Mouse (Mus musculus) liver, adult 2 months (tissue): ENCODE measurements around the gene Mylk2. TPM values are rescaled to one million over a fixed set of nuclear protein-coding genes. Genes with fewer than 3 reads are reported as not detected.
A peak's percentile ranks its signal among the peaks of the same experiment; 100 is the strongest.

Experiments used
- DNase-seq: peaks from one replicate; pipeline ENCODE4 v3.0.0-alpha.2; 2011; ENCODE audit warnings: low read depth, low spot score; ENCODE audit errors: extremely low read depth
- H3K27ac ChIP-seq: fragments of 200-500 bp; replicated peaks from 2 replicates; pipeline ENCODE4 v1.5.1; 2012; ENCODE audit warnings: low read depth, mild to moderate bottlenecking, control low read depth, inconsistent platforms, low read length; ENCODE audit not compliant: insufficient read depth
- H3K27me3 ChIP-seq: fragments of 200-500 bp; 2 replicates; pipeline ENCODE4 v1.6.1; 2012; ENCODE audit warnings: mild to moderate bottlenecking, moderate library complexity, low read length, inconsistent platforms; ENCODE audit not compliant: control insufficient read depth, insufficient read depth
- H3K36me3 ChIP-seq: fragments of 200-500 bp; 2 replicates; pipeline ENCODE4 v1.6.1; 2012; ENCODE audit warnings: low read length, inconsistent platforms; ENCODE audit not compliant: control insufficient read depth, insufficient read depth
- H3K4me1 ChIP-seq: fragments of 200-500 bp; 2 replicates; pipeline ENCODE4 v1.6.1; 2011; ENCODE audit warnings: low read length; ENCODE audit not compliant: control insufficient read depth, insufficient read depth
- H3K4me3 ChIP-seq: fragments of 200-500 bp; 2 replicates; pipeline ENCODE4 v1.5.1; 2011; ENCODE audit warnings: low read depth, mild to moderate bottlenecking, control low read depth, low read length, moderate library complexity; ENCODE audit not compliant: insufficient read depth
- H3K79me2 ChIP-seq: fragments of 200-500 bp; 2 replicates; pipeline ENCODE4 v1.6.1; 2012; ENCODE audit warnings: inconsistent platforms, mild to moderate bottlenecking, low read length, moderate library complexity; ENCODE audit not compliant: control insufficient read depth, insufficient read depth
- H3K9ac ChIP-seq: fragments of 200-500 bp; 2 replicates; pipeline ENCODE4 v1.6.1; 2012; ENCODE audit warnings: low read depth, mild to moderate bottlenecking, control low read depth, inconsistent platforms, low read length
- CTCF ChIP-seq: fragments of 200-500 bp; IDR thresholded peaks from 2 replicates; pipeline ENCODE4 v1.5.1; 2011; ENCODE audit warnings: low read depth, low read length, control low read depth
- POLR2A ChIP-seq: fragments of 200-500 bp; IDR thresholded peaks from 2 replicates; pipeline ENCODE4 v1.6.1; 2011; ENCODE audit warnings: low read length, control low read depth; ENCODE audit not compliant: insufficient read depth; ENCODE audit errors: extremely low read depth
- WGBS: fragments of 180-500 bp; shearing (Covaris S2); methylation state at CpG from one replicate; pipeline ENCODE4 v1.1.7; 2018; 5-methylcytosine and 5-hydroxymethylcytosine counted together
- polyA plus RNA-seq: library from polyadenylated mRNA; depleted of rRNA; stranded (reverse); fragments of >200 nt; gene quantifications from 2 replicates; pipeline ENCODE4 v1.2.3, GENCODE M21; 2012
- total RNA-seq: library from RNA; depleted of rRNA; stranded (reverse); fragments of >200 nt; gene quantifications from 2 replicates; pipeline ENCODE4 v1.2.3, GENCODE M21; 2014

Gene Mylk2
- total and polyA plus RNA-seq, 2 experiments, result 0.09 TPM; not detected in 1

GRCm38 (mm10) chr2:152930276-152930675 is 19.1 kb downstream of the Mylk2 start:
- peak overlapping the region; percentile 35; the same call in 1 of the 2 replicates for H3K27ac ChIP-seq
- WGBS, result 54% methylated on average over 2 of the region's 2 CpGs
- TF ChIP-seq CTCF (no peak), POLR2A (no peak)

DNA sequence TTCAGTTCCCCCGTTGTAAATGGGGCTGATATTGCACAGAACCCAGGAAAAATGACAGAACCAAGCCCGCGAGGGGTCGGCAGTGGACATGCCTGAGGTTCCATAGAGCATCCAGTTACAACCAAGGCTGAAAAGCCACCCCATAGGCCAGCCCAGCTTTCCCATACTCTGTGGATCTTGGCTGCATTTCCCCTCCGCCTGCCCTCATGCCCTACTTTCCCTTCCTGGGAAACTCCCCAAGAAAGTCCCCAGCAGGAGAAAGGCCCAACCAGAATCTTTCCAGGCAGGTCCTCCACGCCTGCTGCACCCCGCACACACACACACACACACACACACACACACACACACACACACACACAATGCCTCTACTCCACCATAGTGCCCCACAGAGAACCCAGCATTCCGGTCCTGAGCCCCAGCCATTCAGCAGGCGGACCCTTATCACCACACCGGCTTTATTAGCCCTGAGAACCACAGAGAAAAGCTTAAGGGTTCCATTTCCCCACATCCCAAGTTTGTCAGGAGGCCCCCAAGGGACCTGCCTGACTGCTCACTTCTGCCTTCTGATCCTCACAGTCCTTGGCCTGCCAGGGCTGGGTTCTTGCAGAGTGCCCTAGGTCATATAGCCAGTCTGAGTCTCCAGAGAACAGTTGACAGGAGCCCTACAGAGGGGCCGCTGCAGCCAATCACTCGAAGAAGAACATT is 20.5 kb downstream of the Mylk2 start:
- no peaks in the 10 kb centered on the region for H3K79me2 ChIP-seq
- no peak overlapping the region for H3K27ac ChIP-seq
- 61% methylated on average over 12 of the region's 12 CpGs for WGBS
- no peaks in the 10 kb centered on the region for H3K4me1 ChIP-seq
- peak; percentile 6 for DNase-seq
- no peaks in the 10 kb centered on the region for H3K27me3 ChIP-seq
- no peaks in the 10 kb centered on the region for H3K36me3 ChIP-seq
- TF ChIP-seq CTCF (no peak), POLR2A (no peak)
- H3K4me3 ChIP-seq, result no peak overlapping the region; the same call in 1 of the 2 replicates
- no peak overlapping the region; the same call in 1 of the 2 replicates for H3K9ac ChIP-seq

More at GRCm38 (mm10) chr2:152930276-152930675, 19.1 kb downstream of the Mylk2 start:
- Histone ChIP-seq H3K36me3 (no peaks in the 10 kb centered on the region), H3K4me1 (peaks cover 3% of the 10 kb centered on the region; the same call in 1 of the 2 replicates), H3K79me2 (no peaks in the 10 kb centered on the region), H3K27me3 (no peaks in the 10 kb centered on the region), H3K4me3 (no peak overlapping the region; the same call in 1 of the 2 replicates), H3K9ac (no peak overlapping the region)
- no peak for DNase-seq

DNA sequence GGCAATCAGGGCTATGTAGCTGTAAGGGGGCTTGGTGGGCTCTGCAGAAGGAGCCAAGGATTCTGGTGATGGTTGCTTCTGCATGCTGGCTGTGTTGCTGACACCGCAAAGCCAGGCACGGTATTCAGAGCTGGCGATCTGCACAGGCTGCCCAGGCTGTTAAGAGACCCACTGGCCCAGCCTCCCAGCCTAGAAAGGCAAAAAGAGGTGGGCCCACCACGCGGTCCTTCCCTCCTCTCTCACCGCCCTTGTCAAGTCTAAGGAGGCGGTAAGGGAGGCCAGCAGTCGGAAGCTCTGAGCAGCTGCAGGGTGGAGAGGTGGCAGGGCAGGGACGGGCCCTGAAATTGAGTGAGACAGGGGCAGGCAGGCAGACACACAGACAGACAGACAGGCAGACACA is 21.9 kb downstream of the Mylk2 start, which contains the start of gene Foxs1:
Gene Foxs1, minus strand, starts transcription at position 161 of the 400 bp plus-strand sequence.
- WGBS, result 38% methylated on average over 9 of the region's 9 CpGs
- Histone ChIP-seq H3K79me2 (no peaks in the 10 kb centered on the region), H3K27ac (no peak within 1 kb of the TSS), H3K36me3 (no peaks in the 10 kb centered on the region), H3K27me3 (no peaks in the 10 kb centered on the region), H3K4me1 (no peaks in the 10 kb centered on the region), H3K4me3 (peak within 1 kb of the TSS; percentile 30), H3K9ac (no peak within 1 kb of the TSS; the same call in 1 of the 2 replicates)
- no peak for DNase-seq
- TF ChIP-seq POLR2A, result no peak
- TF ChIP-seq CTCF, result no peak

GRCm38 (mm10) chr2:152933614-152934013 is 22.5 kb downstream of the Mylk2 start:
- Histone ChIP-seq H3K36me3 (no peaks in the 10 kb centered on the region), H3K4me3 (no peak overlapping the region), H3K9ac (no peak overlapping the region), H3K4me1 (no peaks in the 10 kb centered on the region), H3K27me3 (no peaks in the 10 kb centered on the region), H3K27ac (no peak overlapping the region), H3K79me2 (no peaks in the 10 kb centered on the region)
- DNase-seq, result peak; percentile 9
- 23% methylated on average over 5 of the region's 5 CpGs for WGBS
- TF ChIP-seq CTCF (peak; percentile 89), POLR2A (no peak)

GRCm38 (mm10) chr2:152939846-152940245 is 28.7 kb downstream of the Mylk2 start:
- H3K27me3 ChIP-seq, result peaks cover 7% of the 10 kb centered on the region
- no peak for DNase-seq

DNA sequence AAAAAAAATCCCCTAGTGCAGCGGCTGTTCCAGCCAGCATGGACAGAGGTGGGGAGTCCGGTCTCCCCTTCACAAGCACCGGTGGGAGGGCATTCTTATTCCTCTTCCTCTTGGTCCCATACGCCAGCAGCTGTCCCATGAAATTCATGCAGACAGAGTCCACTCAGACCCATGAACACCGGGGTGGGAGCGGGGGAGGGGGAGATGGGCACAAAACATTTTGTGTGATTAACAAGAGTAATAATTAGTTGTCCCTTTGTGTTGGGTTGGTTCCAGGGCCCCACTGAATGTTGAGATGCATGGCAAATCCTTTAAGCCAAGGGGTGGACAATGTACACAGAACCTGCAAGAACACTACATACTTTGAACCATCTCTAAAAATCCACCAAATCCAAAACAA is 30.0 kb downstream of the Mylk2 start:
- Histone ChIP-seq H3K27me3 (peaks cover 7% of the 10 kb centered on the region), H3K9ac (no peak overlapping the region), H3K27ac (no peak overlapping the region), H3K79me2 (no peaks in the 10 kb centered on the region), H3K4me1 (no peaks in the 10 kb centered on the region), H3K36me3 (no peaks in the 10 kb centered on the region), H3K4me3 (no peak overlapping the region)
- WGBS, result 79% methylated on average over 6 of the region's 6 CpGs
- no peak for TF ChIP-seq POLR2A
- TF ChIP-seq CTCF, result no peak
- DNase-seq, result no peak

More at GRCm38 (mm10) chr2:152939846-152940245, 28.7 kb downstream of the Mylk2 start:
- H3K79me2 ChIP-seq, result no peaks in the 10 kb centered on the region
- H3K4me1 ChIP-seq, result no peaks in the 10 kb centered on the region
- TF ChIP-seq CTCF, result peak; percentile 87
- no peak for TF ChIP-seq POLR2A
- H3K27ac ChIP-seq, result no peak overlapping the region
- 5% methylated on average over 4 of the region's 4 CpGs for WGBS
- no peak overlapping the region for H3K4me3 ChIP-seq
- H3K36me3 ChIP-seq, result no peaks in the 10 kb centered on the region
- no peak overlapping the region for H3K9ac ChIP-seq
